Mouse (Mus musculus) MEL (cell line): ENCODE measurements around the gene Chd6.

Source experiments
- BHLHE40 ChIP-seq: IDR thresholded peaks from 2 replicates; pipeline ENCODE4 v1.6.1; 2012; ENCODE audit warnings: low read depth, mild to moderate bottlenecking, inconsistent platforms, low read length, improper control_type of control experiment, borderline replicate concordance
- CHD2 ChIP-seq: IDR thresholded peaks from 2 replicates; pipeline ENCODE4 v1.6.1; 2011; ENCODE audit warnings: low read length, improper control_type of control experiment
- ETS1 ChIP-seq: IDR thresholded peaks from 2 replicates; pipeline ENCODE4 v1.6.1; 2012; ENCODE audit warnings: low read depth, mild to moderate bottlenecking, inconsistent platforms, low read length, improper control_type of control experiment, moderate library complexity

DNA sequence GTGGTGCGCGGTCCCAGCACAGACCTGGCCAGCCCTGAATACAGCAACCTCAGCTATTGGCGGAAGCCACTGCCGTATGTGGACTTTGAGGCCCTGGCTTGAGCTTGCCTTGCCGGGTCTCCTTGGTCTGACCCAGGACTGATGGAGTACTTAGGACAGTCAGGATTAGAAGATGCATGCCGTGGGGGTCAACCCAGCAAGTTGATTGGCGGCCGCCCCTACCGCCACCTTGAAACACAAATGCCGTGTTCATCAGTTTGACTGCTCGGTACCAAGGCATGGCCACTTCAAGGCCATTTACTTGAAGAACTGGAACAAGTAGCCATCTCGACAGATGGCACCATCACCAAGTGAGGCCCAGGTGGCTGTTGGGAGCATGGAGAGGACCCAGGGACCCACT is 203.6 kb downstream of the Chd6 start:
- no peak for TF ChIP-seq ETS1
- TF ChIP-seq BHLHE40 = no peak
- TF ChIP-seq CHD2 = no peak
